Mouse (Mus musculus) cerebellum, postnatal 14 days (tissue): ENCODE results near the gene Tas2r143.

Source experiments
- DNase-seq, 2 experiments: peaks; one replicate each; pipeline ENCODE4 v3.0.0; 2021; ENCODE audit warnings: mixed read lengths in 2 of 2

Gene Tas2r143

GRCm38 (mm10) chr6:42399938-42400337 lies at the start of gene Tas2r143:
Gene Tas2r143 (plus strand): TSS chr6:42400238.
- DNase-seq = no peak

GRCm38 (mm10) chr6:42350968-42351775 lies 48.9 kb upstream of the Tas2r143 start:
- no peak for DNase-seq

GRCm38 (mm10) chr6:42351776-42352485 lies 48.1 kb upstream of the Tas2r143 start:
- DNase-seq = no peak

- DNase-seq = no peak
These were observed 47.6 kb upstream of the Tas2r143 start for GRCm38 (mm10) chr6:42352486-42352846.

GRCm38 (mm10) chr6:42353180-42353579 lies 46.9 kb upstream of the Tas2r143 start:
- peak in 1 of 2 experiments; percentile 1 for DNase-seq

GRCm38 (mm10) chr6:42354076-42355019 lies 45.7 kb upstream of the Tas2r143 start:
- DNase-seq = peak in 1 of 2 experiments; percentile 54

- no peak for DNase-seq
These were observed 44.7 kb upstream of the Tas2r143 start for GRCm38 (mm10) chr6:42355366-42355765.

- DNase-seq = peak in 1 of 2 experiments; percentile 2
These were observed 44.0 kb upstream of the Tas2r143 start for GRCm38 (mm10) chr6:42355794-42356600.

- DNase-seq = no peak
These were observed 43.1 kb upstream of the Tas2r143 start for GRCm38 (mm10) chr6:42356913-42357312.

GRCm38 (mm10) chr6:42357901-42358300 lies 42.1 kb upstream of the Tas2r143 start:
- no peak for DNase-seq

GRCm38 (mm10) chr6:42358901-42359300 lies 41.1 kb upstream of the Tas2r143 start:
- DNase-seq = no peak

GRCm38 (mm10) chr6:42359364-42360147 lies 40.5 kb upstream of the Tas2r143 start:
- DNase-seq = peak in 1 of 2 experiments; percentile 1

GRCm38 (mm10) chr6:42360231-42360840 lies 39.7 kb upstream of the Tas2r143 start:
- DNase-seq = peak in 1 of 2 experiments; percentile 2

GRCm38 (mm10) chr6:42361041-42361895 lies 38.8 kb upstream of the Tas2r143 start:
- no peak for DNase-seq

- no peak for DNase-seq
These were observed 38.0 kb upstream of the Tas2r143 start for GRCm38 (mm10) chr6:42362074-42362473.

- DNase-seq = no peak
These were observed 37.5 kb upstream of the Tas2r143 start for GRCm38 (mm10) chr6:42362497-42362896.

- no peak for DNase-seq
These were observed 37.1 kb upstream of the Tas2r143 start for GRCm38 (mm10) chr6:42362974-42363373.

GRCm38 (mm10) chr6:42364066-42364465 lies 36.0 kb upstream of the Tas2r143 start:
- no peak for DNase-seq

GRCm38 (mm10) chr6:42364607-42365006 lies 35.4 kb upstream of the Tas2r143 start:
- DNase-seq = no peak

- DNase-seq = no peak
These were observed 34.8 kb upstream of the Tas2r143 start for GRCm38 (mm10) chr6:42365215-42365614.
